Mouse (Mus musculus): ENCODE data around the gene Col13a1.

- TF ChIP-seq CTCF (IDR thresholded peaks at IDR 0.05; ENCODE audit: low read depth): no peak
- TF ChIP-seq EP300 (IDR thresholded peaks at IDR 0.05; ENCODE audit: low read depth): no peak
Measured at GRCm38 (mm10) chr10:61978866-61979340, at the start of gene Col13a1.

Data from liver, embryonic 14.5 days (tissue).